Mouse (Mus musculus) kidney, adult 18-20 months (tissue): ENCODE measurements at regions not wholly inside any gene's neighbourhood (a gene's known extent, or its start where the extent isn't known, plus 50 kb on each side); places are given as distances from the start of the nearest gene placed in this dataset.

ENCODE experiments used
- DNase-seq: peaks from one replicate; pipeline ENCODE4 v3.0.0; 2021

DNA sequence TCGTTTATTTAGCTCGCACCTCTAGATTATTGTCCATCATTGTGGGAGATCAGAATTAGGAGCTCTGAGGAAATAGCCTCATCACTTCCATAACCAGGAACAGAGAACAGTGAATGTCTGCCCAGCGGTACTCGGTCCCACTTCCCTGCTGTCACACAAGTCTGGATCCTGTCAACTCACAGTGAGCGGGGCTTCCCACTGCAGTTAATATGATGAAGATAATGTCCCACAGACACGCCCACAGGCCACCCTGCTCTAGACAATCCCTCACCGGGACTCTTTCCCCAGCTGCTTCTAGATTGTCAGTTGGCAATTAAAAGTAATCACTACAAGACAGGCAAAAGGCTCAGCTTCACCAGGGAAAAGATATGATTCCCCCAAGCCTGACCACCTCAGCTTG lies 124.2 kb upstream of the Plekha5 start:
- no peak for DNase-seq

DNA sequence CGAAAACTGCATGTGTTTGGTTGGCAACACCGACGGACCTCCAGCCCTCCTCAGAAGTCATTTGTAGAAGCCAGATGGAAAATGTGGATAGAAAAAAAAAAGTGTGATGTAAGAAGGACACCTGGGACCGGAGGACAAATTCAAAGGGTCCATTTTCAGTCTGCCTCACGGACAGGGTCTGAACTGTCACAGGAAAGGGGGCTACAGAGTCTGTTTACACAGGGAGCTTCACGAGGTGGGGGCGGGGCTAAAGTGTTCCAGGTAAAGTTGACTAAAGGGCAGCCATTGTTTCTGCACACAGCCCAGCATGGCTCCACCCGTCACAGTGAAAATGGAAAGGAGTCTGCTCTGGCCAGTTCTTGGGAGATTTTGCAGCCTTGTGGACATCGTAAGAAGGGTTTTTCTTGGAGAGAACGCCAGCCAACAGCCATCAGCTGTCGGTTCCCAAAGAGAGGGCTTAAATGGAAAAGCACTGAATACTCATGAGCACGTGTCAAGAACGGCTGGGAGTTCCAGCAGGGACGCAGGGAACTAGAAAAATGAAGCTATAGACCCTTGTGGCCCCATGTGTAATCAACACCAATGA lies 125.8 kb upstream of the Plekha5 start:
- no peak for DNase-seq

DNA sequence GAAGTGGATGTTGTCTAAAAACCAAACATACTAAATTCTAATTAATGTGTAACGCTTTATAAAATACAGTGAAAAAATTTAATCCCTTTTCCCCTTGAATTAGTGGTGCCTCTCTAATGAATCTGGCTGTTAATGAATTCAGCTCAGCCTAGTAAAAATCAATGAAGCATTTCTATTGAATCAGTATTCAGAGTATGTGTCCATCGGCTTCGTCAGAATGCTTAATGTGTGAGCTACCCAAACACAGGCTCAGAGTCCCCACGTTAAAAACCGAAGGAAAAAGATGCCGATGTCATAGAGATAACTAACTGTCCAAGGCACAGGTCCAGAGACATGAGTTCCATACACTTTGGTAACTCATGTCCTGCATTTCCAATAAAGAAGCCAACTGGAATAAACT lies 126.3 kb upstream of the Plekha5 start:
- no peak for DNase-seq

DNA sequence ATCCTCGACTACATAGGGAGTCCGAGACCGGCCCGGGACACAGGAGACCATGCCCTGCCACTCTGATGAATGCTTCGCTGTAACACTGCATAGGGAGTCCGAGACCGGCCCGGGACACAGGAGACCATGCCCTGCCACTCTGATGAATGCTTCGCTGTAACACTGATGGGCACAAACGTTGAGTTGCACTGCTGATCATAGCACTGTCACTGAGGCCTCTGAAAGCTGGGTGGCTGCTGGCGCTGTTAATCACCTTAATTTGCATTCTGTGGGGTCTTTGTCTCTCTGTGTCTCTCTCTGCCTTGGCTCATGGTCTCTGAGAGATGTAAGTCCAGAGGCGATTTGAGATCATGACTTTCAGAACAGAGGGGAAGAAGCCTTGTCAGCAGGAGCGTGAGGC lies 133.7 kb upstream of the Plekha5 start:
- peak; percentile 21 for DNase-seq

DNA sequence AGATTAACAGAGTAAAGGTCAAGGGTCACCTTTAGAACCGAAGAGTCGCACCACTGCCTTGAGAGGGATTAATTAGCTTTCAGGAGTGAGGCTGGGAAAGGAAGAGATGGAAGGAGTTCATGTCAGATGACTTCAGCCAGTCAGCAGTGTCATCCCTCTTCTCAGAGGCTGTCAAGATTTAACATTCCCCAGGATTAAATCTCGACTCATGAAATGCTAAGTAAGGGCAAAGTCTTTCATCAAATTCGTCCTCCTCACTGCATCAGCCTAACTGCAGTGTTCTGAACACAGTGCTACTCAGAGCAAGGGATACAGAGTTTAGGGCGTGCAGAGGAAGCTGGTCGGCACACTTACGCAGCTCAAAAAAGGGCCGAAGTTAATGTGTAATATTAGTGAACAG lies 135.1 kb upstream of the Plekha5 start:
- DNase-seq = peak; percentile 29

DNA sequence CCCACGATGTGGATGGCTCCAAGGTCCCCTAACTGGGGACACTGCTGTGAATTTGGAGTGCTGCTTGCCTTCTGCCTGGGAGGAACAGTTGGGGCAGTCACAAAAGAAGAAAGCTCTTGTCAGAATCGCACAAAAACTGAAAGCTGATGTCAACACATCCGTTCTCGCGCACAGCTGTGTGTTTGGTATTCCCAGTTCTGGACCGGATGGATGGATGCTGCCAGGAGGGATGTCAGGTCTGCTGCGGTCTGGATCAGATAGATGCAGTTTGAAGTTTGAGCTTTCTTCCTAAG lies 141.6 kb upstream of the Plekha5 start:
- no peak for DNase-seq

DNA sequence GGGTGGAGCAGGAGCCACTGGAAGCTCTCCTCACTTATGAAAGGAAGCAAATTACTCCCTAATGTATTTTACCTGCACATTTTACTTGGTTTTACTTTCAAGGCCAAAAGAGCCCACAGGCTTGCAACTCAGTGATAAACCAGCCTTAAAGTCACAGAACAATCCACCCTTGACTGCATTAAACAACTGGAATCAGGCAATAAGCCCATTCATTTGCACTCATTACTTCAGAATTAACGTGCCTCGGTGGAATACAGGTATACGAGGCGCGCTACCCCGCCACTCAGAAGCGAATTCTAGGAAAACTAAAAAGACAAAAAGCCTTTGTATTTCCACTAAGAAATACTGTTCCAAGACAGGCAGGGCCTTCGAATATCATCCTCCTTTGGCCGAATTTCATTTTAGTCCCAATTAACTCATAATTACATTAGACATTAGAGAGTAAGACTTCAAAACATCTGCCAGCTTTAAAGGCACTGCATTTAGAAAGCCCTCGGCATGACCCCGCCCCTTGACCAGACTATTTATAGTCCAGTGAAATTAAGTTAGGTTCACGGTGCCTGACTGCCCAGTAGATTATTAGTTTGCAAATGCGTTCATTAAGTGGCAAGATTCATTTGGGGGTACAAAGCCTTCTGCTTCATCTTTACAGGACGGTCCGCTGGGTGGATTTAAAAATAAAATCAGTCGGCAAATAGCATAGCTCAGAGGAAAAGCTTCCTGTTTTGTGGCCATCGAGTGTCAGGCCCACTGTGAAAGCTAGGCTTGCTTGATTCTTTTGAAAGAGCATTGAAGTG lies 142.2 kb upstream of the Plekha5 start:
- peak; percentile 47 for DNase-seq

DNA sequence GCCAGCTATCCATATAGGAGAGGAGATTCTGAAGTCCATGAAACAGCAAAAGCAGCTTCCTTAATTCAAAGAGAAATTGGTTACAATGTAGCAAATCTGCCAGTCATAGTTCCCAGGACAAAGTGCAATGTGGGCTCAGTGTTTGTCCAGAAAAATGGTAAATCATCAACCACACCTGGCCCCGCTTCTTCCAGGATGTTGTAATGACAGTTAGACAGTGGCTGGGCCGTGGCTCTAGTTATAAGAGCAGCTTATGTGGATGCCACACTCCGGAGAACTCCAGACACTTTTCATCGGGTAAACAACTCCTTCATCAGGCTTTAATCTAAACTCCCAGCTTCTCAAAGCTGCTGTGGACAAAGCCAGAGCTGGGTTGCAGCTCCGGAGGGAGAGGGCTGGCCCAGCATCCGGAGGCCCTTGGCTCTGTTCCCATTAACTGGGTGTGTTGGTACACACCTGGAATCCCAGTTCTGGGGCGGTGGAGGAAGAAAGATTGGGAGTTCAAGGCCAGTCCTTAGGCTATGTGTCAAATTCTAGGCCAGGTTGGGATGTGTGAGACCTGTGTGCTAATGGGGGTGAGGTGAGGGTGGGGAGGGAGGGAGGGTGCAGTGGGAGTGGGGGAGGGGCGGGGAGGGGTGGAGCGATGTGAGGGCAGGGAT lies 142.9 kb upstream of the Plekha5 start:
- peak; percentile 77 for DNase-seq

DNA sequence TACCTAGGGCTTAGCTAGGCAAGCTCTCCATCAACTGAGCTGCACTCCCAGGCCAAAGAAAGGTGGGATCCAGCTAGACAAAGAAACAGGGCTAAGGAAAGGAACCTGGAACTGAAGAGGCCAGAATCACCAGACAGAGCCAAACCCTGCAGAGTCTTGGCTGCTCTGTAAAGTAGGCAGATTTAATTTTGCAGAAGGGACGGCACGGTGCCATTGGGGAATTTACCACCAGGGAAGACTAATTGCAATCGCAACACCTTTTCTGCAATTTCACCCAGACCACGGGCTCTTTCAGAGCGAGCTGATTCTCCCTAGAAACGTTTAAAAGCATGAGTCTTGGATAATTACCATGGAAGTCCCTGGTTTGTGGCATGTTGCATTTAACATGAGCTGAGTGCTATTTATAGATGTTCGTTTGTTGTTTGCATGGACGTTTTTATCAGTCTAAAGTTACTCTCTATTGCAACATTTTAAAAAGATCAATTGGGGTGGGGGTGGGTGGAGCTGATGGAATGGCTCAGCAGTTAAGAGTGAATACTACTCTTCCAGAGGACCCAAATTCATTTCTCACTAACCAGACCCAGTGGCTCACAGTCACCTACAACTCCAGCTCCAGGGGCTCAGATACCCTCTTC lies 144.0 kb upstream of the Plekha5 start:
- DNase-seq = no peak

DNA sequence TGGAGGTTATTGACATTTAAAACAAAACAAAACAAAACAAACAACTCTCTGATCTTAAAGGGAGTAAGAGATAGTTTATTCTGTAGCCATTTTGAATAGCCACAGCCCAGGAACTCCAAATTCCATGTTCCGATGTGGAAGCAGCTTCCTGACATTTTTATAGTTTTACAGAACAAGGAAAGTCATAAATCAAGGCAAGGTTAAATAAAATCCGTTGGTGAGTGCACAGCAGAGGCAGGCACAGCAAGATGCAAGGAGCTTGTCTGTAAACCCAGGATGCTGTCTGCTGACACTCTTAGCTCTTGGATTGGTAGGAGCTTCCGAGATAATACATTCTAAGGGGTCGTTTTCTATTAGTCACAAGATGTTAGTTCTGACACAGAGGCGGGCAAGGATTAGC lies 145.1 kb upstream of the Plekha5 start:
- DNase-seq = no peak

DNA sequence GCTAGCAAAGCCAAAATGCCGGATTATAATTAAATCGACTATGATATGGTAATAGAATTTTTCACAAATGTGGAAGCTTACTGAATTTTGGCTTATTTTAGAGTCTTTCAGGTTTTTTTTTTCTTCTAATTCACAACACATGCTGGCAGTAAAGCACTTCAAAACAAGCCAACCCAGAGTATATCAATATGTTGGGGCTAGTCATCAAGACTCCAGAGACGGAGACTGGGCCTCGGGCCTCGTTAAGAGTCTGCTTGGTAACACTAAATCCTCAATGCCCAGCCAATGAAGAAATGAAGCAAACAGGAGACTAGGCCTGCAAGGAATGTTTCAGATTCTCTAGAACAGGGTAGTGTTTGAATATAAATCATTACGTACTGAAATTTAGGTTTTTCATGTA lies 153.3 kb upstream of the Plekha5 start:
- DNase-seq = no peak

DNA sequence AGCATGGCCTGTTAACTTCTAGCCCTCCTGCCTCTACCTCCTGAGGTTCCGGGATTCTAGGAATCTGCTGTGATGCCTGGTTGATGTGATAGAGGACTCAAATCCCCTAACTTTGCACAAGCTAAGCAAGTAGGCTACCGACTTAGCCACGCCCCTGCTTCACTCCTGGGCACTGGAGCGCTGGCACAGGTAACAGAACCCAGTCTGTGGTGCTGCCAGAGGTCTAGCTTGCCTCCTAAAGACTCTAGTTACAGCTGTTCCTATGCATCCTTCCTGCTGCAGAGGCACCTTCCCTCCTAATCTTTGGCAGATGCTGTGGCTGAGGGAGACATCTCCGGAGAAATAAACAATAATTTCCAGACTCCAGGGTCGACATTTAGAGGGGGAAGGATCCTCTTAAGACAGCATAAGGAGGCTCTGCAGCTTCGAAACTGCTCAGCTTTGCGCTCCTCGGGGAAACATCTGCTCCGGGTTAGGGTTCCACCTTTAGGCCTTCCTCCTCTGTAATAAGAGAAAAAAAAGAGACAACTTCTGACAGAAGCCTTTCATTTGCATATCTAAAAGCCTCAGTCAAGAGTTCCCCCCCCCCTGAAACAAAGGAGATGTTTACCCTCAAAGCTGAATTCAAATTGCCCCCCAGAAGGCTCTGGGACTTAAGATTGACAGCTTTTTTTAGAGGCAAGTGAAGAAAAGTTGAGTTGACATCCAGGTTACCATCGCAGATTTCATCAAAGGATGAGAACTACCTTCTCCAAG lies 155.4 kb upstream of the Plekha5 start:
- DNase-seq = no peak

DNA sequence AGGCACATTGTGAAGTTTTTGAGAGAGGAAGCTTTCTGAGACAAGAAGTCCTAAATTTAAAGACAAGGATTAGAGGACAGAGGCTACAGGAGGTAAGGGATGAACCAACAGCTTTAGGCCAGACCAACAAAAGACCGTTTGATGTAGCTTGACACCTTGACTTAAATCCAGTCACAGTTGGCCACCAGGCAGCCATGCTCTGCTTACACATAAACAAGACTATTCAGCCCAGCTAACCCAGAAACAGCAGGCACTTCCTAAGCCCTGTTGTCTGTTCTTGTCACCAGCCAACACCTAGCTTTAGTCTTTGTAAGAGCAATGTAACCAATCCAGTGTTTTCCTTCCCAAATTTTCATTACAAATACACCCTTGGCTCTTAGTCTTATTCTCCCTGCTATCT lies 159.9 kb upstream of the Plekha5 start:
- no peak for DNase-seq

DNA sequence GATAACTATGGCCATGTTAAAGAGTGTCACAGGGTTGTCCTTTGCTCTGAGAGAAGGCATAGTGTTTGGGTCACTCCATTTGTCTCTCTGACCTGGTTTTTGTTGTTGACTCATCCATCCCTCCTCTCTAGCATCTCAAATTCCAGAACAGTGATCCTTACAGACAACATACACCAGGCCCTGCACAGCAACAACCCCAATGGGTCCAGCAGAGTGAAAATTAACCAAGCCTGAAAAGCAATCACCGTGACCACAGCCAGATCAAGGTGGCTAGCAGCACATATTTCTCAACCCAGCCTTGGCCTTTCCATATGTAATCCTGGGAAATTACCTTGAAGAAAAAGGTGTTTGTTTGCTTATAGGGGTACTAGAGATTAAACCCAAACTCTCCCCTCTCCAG lies 162.0 kb upstream of the Plekha5 start:
- no peak for DNase-seq

DNA sequence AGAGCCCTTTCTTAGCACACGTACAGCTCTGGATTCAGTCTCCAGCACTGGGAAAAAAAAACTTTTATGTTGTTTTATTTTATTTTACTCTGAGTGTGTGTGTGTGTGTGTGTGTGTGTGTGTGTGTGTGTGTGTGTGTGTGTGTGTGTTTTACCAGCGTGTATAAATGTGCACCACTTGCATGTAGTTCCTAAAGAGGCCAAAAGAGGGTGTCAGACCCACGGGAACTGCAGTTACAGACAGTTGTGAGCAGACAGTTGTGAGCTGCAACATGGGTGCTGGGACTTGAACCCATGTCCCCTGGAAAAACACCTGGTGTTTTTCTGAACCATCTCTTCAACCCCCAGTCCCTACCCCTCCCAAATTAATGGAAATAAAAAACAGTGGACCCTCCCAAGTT lies 165.1 kb upstream of the Plekha5 start:
- DNase-seq = no peak

DNA sequence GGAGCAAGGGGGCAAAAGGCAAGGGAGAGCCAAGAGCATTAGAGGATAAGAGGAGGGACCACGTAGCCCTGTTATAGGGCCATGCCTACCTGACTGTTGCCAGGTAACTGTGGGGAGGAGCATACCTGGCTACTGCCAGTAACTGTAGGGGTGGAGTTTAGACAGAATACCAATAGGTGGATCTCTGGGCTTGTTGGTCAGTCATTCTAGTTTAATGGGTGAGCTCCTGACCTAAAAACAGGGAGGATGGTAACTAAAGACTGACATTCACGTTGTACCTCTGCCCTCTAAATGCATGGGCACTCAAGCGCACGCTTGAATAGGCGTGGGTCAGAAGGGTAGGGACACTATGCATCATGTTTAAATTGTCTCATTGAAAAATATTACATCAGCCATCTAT lies 165.8 kb upstream of the Plekha5 start:
- no peak for DNase-seq

DNA sequence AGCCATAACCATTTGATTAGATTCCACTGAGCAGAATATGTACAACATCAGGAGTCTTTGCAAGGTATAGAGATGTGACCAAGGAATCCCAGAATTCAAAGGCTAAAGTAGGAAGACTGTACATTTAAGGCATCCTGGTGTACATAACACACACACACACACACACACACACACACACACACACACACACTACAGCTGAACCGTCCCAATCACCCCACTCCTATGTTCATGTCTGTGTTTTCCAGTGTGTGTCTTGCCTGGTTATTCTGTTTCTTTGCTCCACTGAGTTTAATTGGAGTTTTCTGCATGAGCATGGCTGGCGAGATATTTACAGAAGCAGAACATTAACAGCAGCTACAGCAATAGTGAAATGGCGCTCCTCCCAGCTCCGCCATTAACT lies 172.3 kb upstream of the Plekha5 start:
- DNase-seq = no peak

DNA sequence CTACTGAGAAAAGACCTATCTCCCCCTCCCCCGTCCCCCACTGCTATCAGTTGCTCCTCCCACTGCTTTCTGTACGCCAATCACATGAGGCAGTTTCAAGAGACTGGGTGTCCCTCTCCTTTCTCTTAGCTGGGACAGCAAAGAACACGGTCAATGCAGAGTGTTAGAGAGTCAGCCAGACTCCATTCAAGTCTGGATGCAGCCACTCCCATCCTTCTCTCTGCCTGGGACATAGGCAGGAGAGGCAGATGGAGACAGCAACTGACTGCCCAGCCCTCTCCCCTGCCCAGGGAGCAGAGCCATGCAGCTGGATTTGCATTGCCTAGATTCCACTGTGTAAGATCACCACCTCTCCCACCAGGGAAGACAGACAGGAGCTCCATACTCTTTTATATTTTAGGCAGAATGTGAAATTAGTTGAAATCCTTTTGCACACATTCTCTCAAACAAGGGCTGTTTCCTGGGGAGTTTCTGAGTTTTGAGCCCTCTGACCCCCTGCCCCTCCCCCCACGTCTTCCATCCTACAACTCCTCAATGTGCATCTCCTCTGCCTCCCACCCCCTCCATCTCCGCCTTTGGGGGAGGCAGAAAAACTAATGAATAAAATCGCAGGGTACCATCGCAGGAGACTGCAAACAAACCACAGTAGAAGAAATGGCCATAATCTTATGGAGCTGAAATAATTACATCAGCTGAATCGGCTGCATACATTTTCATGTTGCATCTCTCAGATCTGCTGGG lies 180.3 kb upstream of the Plekha5 start:
- no peak for DNase-seq

DNA sequence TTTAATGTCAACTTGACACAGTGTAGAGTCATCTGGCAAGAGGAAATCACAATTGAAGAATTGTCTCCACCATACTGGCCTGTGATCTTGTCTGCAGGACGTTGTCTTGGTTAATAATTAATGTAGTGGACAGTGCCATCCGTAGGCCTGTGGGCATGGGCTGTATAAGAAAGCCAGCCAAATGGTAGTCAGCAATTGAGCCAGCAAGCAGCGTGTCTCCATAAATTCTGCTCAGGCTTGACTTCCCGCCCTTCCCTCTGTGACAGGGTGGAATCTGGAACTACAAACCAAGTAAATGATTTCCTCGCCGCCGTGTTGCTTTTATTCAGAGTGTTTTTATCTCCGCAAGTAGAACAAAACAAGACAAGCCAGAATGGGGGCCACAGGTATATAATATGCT lies 184.5 kb upstream of the Plekha5 start:
- DNase-seq = peak; percentile 56

DNA sequence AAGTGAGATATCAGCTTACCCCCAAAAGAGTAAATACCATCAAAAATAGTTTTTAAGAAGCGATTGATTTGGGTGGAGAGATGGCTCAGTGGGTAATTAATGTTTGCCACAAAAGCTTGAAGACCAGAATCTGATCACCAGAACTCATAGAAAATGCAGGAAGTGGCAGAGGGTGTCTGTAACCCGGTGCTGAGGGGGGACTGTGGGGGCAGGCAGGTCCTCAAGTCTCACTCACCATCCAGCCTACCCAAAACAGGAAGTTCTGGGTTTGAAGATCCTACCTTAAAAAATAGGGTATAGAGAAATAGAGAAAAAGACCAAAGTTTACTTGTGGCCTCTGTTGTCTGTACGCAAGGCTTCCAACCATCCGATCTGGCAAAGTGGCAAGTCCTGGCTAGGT lies 190.3 kb upstream of the Plcz1 start:
- DNase-seq = no peak

DNA sequence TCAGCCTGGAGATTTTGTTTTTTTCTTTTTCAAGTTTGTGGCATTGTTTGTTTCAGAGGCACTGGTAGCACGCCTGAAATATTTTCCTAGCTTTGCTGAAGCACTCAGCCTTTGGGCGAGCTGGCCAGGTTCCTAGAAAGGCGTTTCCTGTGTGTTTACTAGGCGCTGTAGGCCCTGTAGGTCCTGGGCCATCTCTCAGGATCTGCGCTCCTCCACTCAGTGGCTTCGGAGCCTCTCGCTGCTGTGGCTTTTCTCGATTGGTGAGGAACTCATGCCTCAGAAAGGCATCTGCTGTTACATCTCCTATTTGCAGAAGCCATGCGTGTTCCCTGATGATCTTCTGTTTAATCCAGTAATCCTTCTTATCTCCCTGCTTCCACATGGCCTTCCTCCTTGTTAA lies 188.0 kb upstream of the Plcz1 start:
- DNase-seq = peak; percentile 61

DNA sequence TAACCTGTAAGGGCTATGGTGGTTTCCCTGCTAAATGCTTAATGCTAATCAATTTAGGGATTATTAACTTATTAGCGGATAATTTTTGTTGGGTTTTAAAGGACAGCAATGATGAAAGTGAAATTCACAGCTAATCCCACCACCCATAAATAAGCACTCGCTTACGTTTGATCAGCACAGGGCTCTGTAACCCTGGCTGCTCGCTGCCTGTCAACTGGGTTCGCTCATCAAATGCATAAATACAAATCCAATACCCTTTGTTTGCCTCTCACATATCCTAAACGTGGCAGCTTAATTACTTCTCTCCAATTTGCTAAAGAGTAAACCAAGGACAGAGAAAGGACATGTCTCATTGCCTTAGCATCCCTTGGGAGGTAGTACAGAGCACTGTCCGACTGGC lies 187.5 kb upstream of the Plcz1 start:
- no peak for DNase-seq
